Mouse (Mus musculus): ENCODE data around the gene Gm21761. TPM values are rescaled to one million over a fixed set of nuclear protein-coding genes. Genes with fewer than 3 reads are reported as not detected.
"Not testable (repeated sequence)": the region's sequence is repeated elsewhere in the genome, so short reads cannot be mapped to it uniquely, and the experiment has no call there.

Gene Gm21761
- not detected in 2 replicates for total RNA-seq (2017)

DNA sequence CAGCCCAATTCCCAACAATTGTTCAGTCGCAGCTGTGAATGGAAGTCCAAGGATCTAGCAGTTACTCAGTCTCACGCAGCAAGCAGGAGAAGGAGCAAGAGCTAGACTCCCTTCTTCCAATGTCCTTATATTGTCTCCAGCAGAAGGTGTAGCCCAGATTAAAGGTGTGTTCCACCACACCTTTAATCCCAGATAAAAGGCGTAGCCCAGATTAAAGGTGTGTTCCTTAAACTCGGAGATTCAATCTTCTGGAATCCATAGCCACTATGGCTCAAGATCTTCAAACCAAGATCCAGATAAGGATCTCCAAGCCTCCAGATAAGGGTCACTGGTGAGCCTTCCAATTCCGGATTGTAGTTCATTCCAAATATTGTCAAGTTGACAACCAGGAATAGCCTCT, at the start of gene Gm21761:
Gm21761 (minus strand) TSS at position 101 of the 400 bp plus-strand sequence.
- not testable (repeated sequence) for ATAC-seq (replicated peaks in 1 of 2; ENCODE audit: insufficient read depth in 1 of 2, low FRiP score in 2 of 2, low TSS enrichment in 1 of 2, low read depth in 1 of 2, poor library complexity in 2 of 2, severe bottlenecking in 2 of 2)

DNA sequence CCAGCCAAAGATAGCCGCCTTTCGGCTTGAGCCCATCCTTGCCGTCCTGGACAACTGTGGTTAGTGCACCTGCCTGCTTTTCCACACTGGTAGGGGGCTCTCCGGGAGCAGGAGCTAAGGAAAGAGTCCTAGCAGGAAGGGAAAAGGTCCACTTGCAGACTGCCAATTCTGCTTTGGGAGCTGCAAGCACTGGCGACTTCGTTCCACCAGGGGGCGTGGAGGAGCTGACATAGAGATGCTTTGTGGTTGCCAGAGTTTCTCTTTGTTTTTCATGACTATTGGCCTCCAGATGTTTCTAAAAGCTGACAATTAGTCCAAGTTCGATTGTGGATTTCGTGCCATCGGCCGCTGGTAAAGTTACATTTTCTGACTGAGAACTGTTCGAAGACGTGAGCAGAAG, 40.1 kb upstream of the Gm21761 start:
- peak; percentile 33 to 64; a peak in 2 of 4 replicates for ATAC-seq (replicated peaks in 1 of 2; ENCODE audit: insufficient read depth in 1 of 2, low FRiP score in 2 of 2, low TSS enrichment in 1 of 2, low read depth in 1 of 2, poor library complexity in 2 of 2, severe bottlenecking in 2 of 2)

DNA sequence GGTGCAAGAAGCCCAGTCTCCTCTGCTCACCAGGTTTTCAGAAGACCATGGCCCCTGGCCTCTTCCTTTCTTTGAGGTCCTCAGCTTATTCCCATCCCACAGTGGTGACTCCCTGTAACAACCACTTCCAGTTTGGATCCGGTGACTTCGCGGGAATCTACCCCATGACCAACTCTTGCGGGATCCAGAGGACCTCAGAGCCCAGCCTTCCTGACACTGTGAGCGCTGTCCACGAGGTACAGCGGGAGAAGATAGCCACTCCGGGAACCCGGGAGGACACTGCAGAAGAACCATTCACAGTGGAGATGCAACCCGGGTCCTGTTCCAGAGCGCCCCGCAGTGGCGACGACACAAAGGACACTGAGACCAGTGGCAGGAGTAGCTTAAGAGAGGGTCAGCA, 39.1 kb upstream of the Gm21761 start:
- not testable (repeated sequence) for ATAC-seq (replicated peaks in 1 of 2; ENCODE audit: insufficient read depth in 1 of 2, low FRiP score in 2 of 2, low TSS enrichment in 1 of 2, low read depth in 1 of 2, poor library complexity in 2 of 2, severe bottlenecking in 2 of 2)

DNA sequence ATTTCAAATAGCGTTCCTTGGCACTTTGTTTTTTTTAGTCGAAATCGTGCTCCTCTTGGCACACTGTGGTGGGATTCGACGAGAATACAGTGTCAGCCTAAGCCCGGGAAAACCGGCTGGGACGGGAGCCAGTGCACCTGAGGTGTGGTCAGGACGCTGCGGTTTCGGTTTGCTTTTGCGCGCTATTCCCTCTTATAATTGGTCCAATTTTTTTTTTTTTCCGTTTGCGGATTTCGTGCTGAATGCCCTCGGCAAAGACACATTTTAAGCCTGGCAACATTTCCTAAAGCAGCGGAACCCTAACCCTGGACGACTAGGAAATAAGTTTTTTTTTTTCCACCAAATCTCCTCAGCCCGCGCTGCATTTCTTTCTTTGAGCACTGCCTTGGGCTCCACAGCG, 36.9 kb upstream of the Gm21761 start:
- peak; percentile 1 to 2; a peak in 1 of 4 replicates for ATAC-seq (replicated peaks in 1 of 2; ENCODE audit: insufficient read depth in 1 of 2, low FRiP score in 2 of 2, low TSS enrichment in 1 of 2, low read depth in 1 of 2, poor library complexity in 2 of 2, severe bottlenecking in 2 of 2)

DNA sequence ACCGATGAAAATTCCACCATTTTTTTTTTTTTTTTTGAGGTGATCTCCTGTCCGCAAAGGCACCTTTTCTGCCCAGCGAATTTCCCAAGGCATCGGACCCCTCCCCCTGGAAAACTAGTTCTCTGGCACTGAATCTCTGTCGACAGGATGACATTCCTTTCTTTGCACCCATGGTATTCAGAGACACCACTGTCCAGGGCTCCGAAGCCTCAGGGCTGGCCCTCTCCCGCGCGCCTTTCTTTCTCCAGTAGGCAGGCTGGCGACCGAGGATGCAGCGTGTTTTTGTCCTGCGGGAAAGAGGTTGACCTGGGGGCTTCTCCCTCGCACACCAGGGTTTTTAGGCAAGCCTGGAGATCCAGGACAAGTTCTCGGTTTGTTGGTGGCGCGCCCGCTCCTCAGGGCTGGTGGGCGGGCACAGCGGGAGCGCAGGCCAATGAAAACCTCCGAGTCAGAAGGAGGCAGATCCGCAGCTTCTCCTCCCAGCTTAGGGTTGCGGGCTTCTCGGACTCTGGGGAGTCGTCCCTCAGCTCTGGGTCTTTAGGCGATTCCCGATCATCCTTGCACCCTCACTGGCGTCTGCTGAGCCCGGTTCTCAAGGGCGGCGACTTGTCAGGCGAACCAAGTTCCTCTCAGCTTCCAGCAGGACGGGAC, 36.4 kb upstream of the Gm21761 start:
- ATAC-seq (replicated peaks in 1 of 2; ENCODE audit: insufficient read depth in 1 of 2, low FRiP score in 2 of 2, low TSS enrichment in 1 of 2, low read depth in 1 of 2, poor library complexity in 2 of 2, severe bottlenecking in 2 of 2): peak; percentile 54 to 62

DNA sequence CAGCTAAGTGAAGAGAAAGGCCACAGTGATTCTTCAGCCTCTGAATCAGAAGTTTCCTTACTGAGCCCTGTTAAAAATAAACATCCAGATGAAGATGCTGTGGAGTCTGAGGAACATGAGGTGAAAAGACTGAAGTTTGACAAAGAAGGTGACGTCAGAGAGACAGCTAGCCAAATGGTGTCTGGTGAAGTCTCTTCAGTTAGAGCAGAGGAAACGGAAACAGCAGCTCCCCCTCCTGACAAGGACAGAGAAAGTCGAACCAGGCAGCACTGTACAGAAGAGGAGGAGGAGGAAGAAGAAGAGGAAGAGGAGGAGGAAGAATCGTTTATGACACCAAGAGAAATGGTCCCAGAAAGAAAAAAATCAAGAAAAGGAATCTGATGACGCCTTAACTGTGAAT, 33.8 kb upstream of the Gm21761 start:
- ATAC-seq (replicated peaks in 1 of 2; ENCODE audit: insufficient read depth in 1 of 2, low FRiP score in 2 of 2, low TSS enrichment in 1 of 2, low read depth in 1 of 2, poor library complexity in 2 of 2, severe bottlenecking in 2 of 2): peak; percentile 39 to 44; a peak in 1 of 4 replicates

DNA sequence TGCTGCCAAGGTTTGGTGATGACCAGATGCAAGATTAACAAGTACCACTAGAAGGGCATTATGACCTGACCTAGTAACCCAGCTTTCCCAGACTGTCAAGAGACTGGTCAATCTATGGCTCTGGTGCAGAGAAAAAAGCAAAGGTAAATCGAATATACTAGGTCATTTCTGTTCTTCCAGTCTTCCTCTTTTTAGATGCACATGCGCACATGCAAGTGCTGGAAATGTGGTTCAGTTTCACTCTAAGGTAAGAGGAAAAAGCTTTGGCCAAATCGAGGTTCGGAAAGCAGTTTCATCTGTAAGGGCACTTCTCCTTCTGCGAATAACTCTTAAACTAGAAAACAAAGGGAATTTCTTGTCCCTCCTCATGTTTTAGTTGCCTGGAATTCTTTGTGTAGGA, 26.5 kb upstream of the Gm21761 start:
- ATAC-seq (replicated peaks in 1 of 2; ENCODE audit: insufficient read depth in 1 of 2, low FRiP score in 2 of 2, low TSS enrichment in 1 of 2, low read depth in 1 of 2, poor library complexity in 2 of 2, severe bottlenecking in 2 of 2): peak; percentile 65 to 71

DNA sequence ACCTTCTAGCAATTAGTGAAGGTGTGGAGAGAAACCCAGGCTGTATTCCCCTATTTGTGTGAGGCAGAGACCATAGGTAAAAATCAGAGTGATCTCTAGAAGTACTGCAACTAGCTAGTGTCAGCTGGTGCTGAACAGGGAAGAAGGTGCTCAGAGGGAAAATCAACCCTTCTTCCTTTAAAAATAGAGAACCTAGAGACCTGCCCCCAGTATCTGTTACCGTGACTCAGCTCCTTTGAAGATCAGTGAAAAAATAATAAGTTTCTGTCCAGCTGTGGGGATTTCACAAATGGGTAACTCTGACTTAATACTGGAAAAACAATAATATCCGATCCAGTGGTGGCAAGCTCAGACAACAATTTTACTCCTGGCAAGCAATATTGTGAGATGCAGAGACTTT, 26.0 kb upstream of the Gm21761 start:
- not testable (repeated sequence) for ATAC-seq (replicated peaks in 1 of 2; ENCODE audit: insufficient read depth in 1 of 2, low FRiP score in 2 of 2, low TSS enrichment in 1 of 2, low read depth in 1 of 2, poor library complexity in 2 of 2, severe bottlenecking in 2 of 2)

DNA sequence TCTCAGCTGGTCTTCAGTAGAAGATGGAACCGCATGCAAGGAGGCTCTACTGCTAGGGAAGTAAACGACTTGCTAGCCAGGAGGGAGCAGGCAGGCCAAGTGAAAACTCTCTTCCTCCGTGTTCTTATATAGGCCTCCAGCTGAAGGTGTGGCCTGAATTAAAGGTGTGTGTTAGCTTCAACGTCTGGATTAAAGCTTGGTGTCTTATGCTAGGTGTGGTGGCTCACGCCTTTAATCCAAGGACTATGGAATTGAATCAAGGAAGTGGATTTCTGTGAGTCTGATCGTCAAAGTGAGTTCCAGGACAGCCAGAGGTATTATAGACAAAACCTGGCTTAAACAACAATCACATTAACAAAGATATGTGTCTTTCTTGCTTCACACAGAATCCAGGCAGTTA, 21.6 kb upstream of the Gm21761 start, which contains the start of gene B020031M17Rik:
B020031M17Rik (minus strand) TSS at position 101 of the 400 bp plus-strand sequence.
- not testable (repeated sequence) for ATAC-seq (replicated peaks in 1 of 2; ENCODE audit: insufficient read depth in 1 of 2, low FRiP score in 2 of 2, low TSS enrichment in 1 of 2, low read depth in 1 of 2, poor library complexity in 2 of 2, severe bottlenecking in 2 of 2)

DNA sequence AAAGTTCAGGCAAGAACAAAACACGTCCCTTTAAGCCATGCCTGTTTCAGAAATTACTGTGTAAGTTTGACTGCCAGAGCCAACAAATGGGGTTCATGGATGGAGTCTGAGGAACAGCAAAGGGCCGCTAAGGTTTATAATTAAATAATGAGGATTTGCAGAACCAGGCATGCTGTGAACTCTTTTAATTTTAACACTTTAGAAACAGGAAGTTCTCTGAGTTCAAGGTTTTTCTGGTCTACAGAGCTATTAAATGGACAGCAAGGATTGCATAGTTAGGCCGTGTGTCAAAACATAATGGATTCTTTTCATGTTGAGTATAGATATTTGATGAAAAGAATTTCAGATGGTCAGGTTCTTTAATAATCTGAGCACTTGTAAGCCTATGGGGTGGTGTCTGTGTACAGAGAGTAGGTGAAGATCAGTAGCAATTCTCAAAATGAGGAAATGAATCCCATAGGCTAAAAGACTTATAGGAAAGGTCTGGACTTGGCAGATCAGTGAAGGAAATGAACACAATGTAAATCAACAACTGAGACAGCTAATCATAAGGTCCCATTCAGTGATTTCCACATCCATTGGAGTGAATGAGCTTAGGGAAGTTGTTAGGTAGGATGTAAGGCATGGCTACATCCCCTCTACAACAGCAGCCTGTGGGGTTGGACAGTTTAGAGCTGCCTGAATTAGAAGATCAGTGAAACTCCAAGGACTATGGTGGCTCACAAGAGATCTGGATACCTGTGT, 4.3 kb downstream of the Gm21761 start:
- ATAC-seq (replicated peaks in 1 of 2; ENCODE audit: insufficient read depth in 1 of 2, low FRiP score in 2 of 2, low TSS enrichment in 1 of 2, low read depth in 1 of 2, poor library complexity in 2 of 2, severe bottlenecking in 2 of 2): not testable (repeated sequence)

DNA sequence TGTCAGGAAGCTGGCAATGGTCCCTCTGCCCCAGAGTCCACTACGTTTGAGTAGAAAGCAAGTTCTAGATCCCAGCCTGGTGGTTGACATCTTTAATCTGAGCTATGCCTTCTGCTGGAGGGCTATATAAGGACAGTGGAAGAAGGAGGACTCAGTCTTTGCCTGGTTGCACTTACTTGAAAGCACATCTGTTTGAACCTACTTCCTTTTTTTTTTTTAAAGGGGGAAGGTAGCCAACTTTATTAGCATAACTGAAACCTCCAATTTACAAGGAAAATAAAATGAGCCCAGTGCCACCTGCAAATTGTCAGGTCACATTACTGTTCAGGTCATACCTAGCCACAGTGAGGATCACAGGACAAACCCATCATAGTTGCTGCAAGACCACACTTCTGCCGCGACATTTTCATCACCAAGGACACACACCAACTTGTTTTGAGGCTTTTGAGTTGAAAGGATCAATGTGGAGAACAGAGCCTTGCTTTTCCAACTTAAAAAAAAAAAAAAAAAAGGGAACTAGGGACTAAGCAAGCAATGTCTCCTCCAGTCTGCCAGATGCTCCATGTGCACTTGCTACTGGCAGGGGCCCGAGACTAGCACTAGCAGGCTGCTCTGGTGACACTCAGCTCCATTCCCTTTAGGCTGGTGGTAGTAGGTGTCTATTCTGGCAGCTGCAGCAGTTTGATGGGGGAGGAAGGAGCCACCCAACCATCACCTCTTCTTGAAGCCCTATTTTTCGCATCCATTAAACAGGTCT, 11.9 kb downstream of the Gm21761 start:
- peak; percentile 66 to 69; a peak in 3 of 4 replicates for ATAC-seq (replicated peaks in 1 of 2; ENCODE audit: insufficient read depth in 1 of 2, low FRiP score in 2 of 2, low TSS enrichment in 1 of 2, low read depth in 1 of 2, poor library complexity in 2 of 2, severe bottlenecking in 2 of 2)

DNA sequence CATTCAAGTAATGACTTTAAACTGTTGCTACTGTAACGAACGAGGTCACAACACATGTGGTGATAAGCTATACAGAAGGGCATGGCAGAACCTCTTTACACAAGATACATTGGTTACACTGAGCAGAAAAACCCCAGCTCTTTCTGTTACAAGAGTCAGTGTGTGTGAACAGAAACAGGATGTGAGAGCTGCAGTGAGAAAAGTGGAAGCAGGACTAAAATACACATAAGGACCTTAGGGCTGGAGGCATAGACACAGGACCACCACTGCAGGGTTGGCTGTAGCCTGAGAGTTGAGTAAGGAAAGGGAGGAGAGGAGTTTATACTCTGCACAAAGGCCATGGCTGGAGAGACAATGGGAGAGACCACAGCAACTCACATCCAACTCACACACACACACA, 12.6 kb downstream of the Gm21761 start:
- ATAC-seq (replicated peaks in 1 of 2; ENCODE audit: insufficient read depth in 1 of 2, low FRiP score in 2 of 2, low TSS enrichment in 1 of 2, low read depth in 1 of 2, poor library complexity in 2 of 2, severe bottlenecking in 2 of 2): not testable (repeated sequence)

DNA sequence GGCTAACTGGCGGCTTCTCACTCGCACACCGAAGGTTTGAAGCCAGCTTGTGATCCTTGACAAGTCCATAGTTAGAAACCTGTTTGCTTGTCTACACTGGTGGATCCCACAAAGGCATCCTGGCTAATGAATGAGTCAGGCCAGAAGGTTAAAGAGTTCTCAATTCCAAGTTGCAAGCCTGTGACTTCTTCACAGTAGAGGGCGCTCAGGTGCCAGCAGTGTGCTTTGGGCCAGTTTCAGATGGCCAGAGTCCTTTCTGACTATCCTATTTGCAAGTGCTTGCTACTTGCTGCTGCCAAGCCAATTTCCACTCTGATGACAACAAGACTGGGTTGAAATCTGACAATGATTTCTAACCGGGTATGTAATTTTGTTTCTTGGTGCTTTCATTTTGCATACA, 30.5 kb downstream of the Gm21761 start:
- peak; percentile 73 to 74; a peak in 3 of 4 replicates for ATAC-seq (replicated peaks in 1 of 2; ENCODE audit: insufficient read depth in 1 of 2, low FRiP score in 2 of 2, low TSS enrichment in 1 of 2, low read depth in 1 of 2, poor library complexity in 2 of 2, severe bottlenecking in 2 of 2)

DNA sequence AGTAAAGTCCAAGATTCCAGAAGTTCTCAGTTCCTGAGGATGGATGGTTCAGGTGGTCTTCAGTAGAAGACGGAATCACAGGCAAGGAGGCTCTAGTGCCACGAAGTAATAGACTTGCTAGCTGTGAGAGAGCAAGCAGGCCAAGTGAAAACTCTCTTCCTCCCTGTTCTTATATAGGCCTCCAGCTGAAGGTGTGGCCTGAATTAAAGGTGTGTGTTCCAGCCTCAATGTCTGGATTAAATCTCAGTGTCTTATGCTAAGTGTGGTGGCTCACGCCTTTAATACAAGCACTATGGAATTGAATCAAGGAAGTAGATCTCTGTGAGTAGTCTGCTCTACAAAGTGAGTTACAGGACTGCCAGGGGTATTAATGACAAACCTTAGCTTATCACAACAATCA, 34.4 kb downstream of the Gm21761 start, which contains the start of gene Tcstv1:
Tcstv1 (minus strand) TSS at position 101 of the 400 bp plus-strand sequence.
- ATAC-seq (replicated peaks in 1 of 2; ENCODE audit: insufficient read depth in 1 of 2, low FRiP score in 2 of 2, low TSS enrichment in 1 of 2, low read depth in 1 of 2, poor library complexity in 2 of 2, severe bottlenecking in 2 of 2): not testable (repeated sequence)

DNA sequence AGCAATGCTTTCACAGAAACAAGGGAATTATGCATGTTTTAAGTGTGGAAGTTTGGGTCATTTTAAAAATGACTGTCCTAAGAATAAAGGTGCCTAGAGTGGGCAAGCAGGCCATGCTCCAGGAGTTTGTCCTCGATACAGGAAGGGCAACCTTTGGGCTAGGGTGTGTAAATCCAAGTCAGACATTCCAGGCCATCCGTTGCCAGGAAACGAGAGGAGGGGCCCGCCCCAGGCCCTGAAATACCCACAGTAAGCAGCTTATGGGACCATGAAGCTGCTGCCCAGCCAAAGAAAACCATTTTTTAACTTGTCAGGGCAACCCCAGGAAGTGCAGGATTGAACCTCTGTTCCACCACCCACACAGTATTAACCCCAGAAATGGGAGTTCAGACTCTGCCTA, 42.2 kb downstream of the Gm21761 start:
- ATAC-seq (replicated peaks in 1 of 2; ENCODE audit: insufficient read depth in 1 of 2, low FRiP score in 2 of 2, low TSS enrichment in 1 of 2, low read depth in 1 of 2, poor library complexity in 2 of 2, severe bottlenecking in 2 of 2): not testable (repeated sequence)

DNA sequence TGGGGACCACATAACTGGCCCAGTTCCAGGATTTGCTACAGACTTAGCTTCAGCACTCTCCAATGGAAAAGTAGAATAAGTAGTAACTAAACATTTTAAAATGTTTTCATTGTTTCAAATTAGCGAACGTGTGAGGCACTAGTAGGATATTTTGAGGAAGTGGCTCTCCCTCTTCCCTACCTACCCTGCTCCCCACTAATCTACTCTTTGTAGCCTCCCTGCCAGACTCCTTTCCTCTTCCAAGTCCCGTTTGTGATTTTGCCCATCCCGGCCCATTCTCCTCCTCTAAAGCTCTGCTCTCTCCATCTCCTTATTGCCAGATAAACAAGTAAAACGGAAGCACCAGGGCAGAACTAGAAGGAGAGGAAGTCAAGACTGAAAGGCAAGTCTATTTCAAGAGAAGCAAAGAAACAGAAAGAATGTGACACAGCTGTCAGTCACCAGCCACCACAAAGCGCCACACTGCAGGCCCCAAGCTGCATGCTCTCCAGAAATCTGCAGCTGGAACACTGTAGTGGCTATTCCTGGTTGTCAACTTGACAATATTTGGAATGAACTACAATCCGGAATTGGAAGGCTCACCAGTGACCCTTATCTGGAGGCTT, 64.6 kb downstream of the Gm21761 start:
- peak; percentile 72 to 89 for ATAC-seq (replicated peaks in 1 of 2; ENCODE audit: insufficient read depth in 1 of 2, low FRiP score in 2 of 2, low TSS enrichment in 1 of 2, low read depth in 1 of 2, poor library complexity in 2 of 2, severe bottlenecking in 2 of 2)

DNA sequence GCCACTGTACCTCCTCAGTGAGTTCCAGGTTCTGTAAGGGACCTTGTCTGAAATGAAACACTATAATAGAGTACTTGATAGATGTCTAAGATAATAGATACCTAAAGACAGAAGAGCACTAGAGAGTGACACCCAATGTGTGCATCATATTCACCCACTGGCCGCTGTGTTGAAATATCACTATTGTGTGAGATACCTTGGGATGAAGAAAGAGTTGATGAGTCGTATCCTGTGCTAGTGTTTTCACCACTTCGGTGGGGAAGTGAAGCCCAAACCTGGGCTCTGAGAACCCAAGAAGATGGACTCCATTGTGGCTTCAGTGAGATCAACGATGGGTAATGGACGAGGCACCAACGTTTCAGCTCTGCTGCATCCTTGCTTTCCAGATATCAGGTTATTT, 66.7 kb downstream of the Gm21761 start:
- not testable (repeated sequence) for ATAC-seq (replicated peaks in 1 of 2; ENCODE audit: insufficient read depth in 1 of 2, low FRiP score in 2 of 2, low TSS enrichment in 1 of 2, low read depth in 1 of 2, poor library complexity in 2 of 2, severe bottlenecking in 2 of 2)
